Mouse (Mus musculus): Measurements from ENCODE around the gene Atp8b4. TPM values are rescaled to one million over a fixed set of nuclear protein-coding genes. Genes with fewer than 3 reads are reported as not detected.
A peak's percentile ranks its signal among the peaks of the same experiment; 100 is the strongest.

Gene Atp8b4
- total RNA-seq, 2 experiments from 2014 or later: 1.5 to 3.0 TPM

- DNase-seq (ENCODE audit: low spot score in 2 of 2): peak; percentile 86 to 89
Measured at GRCm38 (mm10) chr2:126363050-126363744, 137.3 kb downstream of the Atp8b4 start.

- no peak for DNase-seq (ENCODE audit: low spot score in 2 of 2)
Measured at GRCm38 (mm10) chr2:126361131-126361810, 139.2 kb downstream of the Atp8b4 start.

- no peak for DNase-seq (ENCODE audit: low spot score in 2 of 2)
Measured at GRCm38 (mm10) chr2:126360688-126361087, 139.8 kb downstream of the Atp8b4 start.

GRCm38 (mm10) chr2:126359965-126360364 is 140.5 kb downstream of the Atp8b4 start:
- DNase-seq (ENCODE audit: low spot score in 2 of 2): no peak

GRCm38 (mm10) chr2:126359278-126359677 is 141.2 kb downstream of the Atp8b4 start:
- no peak for DNase-seq (ENCODE audit: low spot score in 2 of 2)

GRCm38 (mm10) chr2:126358741-126359140 is 141.7 kb downstream of the Atp8b4 start:
- no peak for DNase-seq (ENCODE audit: low spot score in 2 of 2)

- no peak for DNase-seq (ENCODE audit: low spot score in 2 of 2)
Measured at GRCm38 (mm10) chr2:126355259-126355658, 145.2 kb downstream of the Atp8b4 start.

- no peak for DNase-seq (ENCODE audit: low spot score in 2 of 2)
Measured at GRCm38 (mm10) chr2:126351811-126352210, 148.7 kb downstream of the Atp8b4 start.

- DNase-seq (ENCODE audit: low spot score in 2 of 2): no peak
Measured at GRCm38 (mm10) chr2:126343026-126343593, 157.4 kb downstream of the Atp8b4 start.

- no peak for DNase-seq (ENCODE audit: low spot score in 2 of 2)
Measured at GRCm38 (mm10) chr2:126341521-126341920, 159.0 kb downstream of the Atp8b4 start.

- DNase-seq (ENCODE audit: low spot score in 2 of 2): no peak
Measured at GRCm38 (mm10) chr2:126340201-126340600, 160.3 kb downstream of the Atp8b4 start.

GRCm38 (mm10) chr2:126339516-126339915 is 161.0 kb downstream of the Atp8b4 start:
- DNase-seq (ENCODE audit: low spot score in 2 of 2): no peak

- DNase-seq (ENCODE audit: low spot score in 2 of 2): no peak
Measured at GRCm38 (mm10) chr2:126337143-126337542, 163.3 kb downstream of the Atp8b4 start.

GRCm38 (mm10) chr2:126331794-126332193 is 168.7 kb downstream of the Atp8b4 start:
- no peak for DNase-seq (ENCODE audit: low spot score in 2 of 2)

- DNase-seq (ENCODE audit: low spot score in 2 of 2): no peak
Measured at GRCm38 (mm10) chr2:126323206-126323605, 177.3 kb downstream of the Atp8b4 start.

- no peak for DNase-seq (ENCODE audit: low spot score in 2 of 2)
Measured at GRCm38 (mm10) chr2:126322631-126323031, 177.8 kb downstream of the Atp8b4 start.

- no peak for DNase-seq (ENCODE audit: low spot score in 2 of 2)
Measured at GRCm38 (mm10) chr2:126318071-126318470, 182.4 kb downstream of the Atp8b4 start.

- DNase-seq (ENCODE audit: low spot score in 2 of 2): no peak
Measured at GRCm38 (mm10) chr2:126316942-126317341, 183.5 kb downstream of the Atp8b4 start.

- DNase-seq (ENCODE audit: low spot score in 2 of 2): peak in 1 of 2 experiments; percentile 13
Measured at GRCm38 (mm10) chr2:126316346-126316745, 184.1 kb downstream of the Atp8b4 start.

GRCm38 (mm10) chr2:126311056-126311455 is 189.4 kb downstream of the Atp8b4 start:
- no peak for DNase-seq (ENCODE audit: low spot score in 2 of 2)

- no peak for DNase-seq (ENCODE audit: low spot score in 2 of 2)
Measured at GRCm38 (mm10) chr2:126309994-126310393, 190.5 kb downstream of the Atp8b4 start.

- no peak for DNase-seq (ENCODE audit: low spot score in 2 of 2)
Measured at GRCm38 (mm10) chr2:126304621-126305020, 195.9 kb downstream of the Atp8b4 start.
